Mouse (Mus musculus) cerebellum, adult 9-10 months (tissue): ENCODE results near the gene Olfr397.

Experiments
- DNase-seq: peaks from one replicate; pipeline ENCODE4 v3.0.0; 2022

Gene Olfr397

DNA sequence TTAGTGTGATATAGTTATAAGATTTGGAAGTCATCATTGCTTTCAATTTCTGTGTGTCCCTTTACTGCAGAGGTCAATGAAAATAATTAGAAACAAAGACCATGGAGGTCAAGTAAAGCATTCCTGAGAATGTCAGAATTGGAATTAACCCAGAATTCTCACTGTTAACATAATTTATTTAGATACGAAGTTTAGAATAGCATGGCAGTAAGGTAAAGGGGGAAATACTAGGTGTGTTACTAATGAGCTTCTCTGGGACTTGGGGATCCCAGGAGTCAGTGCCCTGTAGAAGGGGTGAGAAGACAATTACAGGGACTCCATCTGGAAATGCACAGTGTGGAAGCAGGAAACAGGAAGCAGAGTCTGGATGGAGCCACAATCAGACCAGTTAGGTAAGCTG, at the start of gene Olfr397:
Gene Olfr397 (plus strand): TSS at position 301 of the 400 bp plus-strand sequence.
- DNase-seq = no peak

- DNase-seq = no peak
Observed at GRCm38 (mm10) chr11:73936377-73936776, 24.2 kb upstream of the Olfr397 start, which contains the start of gene Olfr23. Gene Olfr23 (plus strand): TSS chr11:73936677.

DNA sequence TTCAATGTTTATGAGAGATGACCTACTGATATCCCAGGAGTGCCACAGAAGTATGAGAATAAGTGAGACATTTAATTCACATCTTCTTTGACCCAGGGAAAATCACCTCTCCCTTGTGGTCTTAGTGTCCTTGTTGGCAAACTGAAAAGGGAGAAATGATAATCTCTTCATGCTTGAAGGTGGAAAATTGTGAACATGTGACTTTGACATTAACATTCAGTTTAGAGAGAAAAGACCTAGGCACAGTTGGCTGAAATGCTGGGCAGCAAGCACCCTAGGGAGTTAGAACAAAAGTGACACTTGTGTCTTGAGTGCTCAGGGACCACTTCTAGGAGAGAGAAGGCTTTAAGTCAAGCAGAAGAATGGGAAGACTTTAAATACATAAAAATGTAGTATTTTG, 29.7 kb downstream of the Olfr397 start, which contains the start of gene Olfr398:
Gene Olfr398 (minus strand): TSS at position 101 of the 400 bp plus-strand sequence.
- no peak for DNase-seq

GRCm38 (mm10) chr11:73993115-73993514, 32.5 kb downstream of the Olfr397 start:
- peak; percentile 14 for DNase-seq
